Mouse (Mus musculus) liver, adult 2 months (tissue): ENCODE measurements around the gene Esyt2. TPM values are rescaled to one million over a fixed set of nuclear protein-coding genes. Genes with fewer than 3 reads are reported as not detected.

Experiments used
- DNase-seq: peaks from one replicate; pipeline ENCODE4 v3.0.0-alpha.2; 2011; ENCODE audit warnings: low read depth, low spot score; ENCODE audit errors: extremely low read depth
- H3K27ac ChIP-seq: fragments of 200-500 bp; replicated peaks from 2 replicates; pipeline ENCODE4 v1.5.1; 2012; ENCODE audit warnings: low read depth, mild to moderate bottlenecking, control low read depth, inconsistent platforms, low read length; ENCODE audit not compliant: insufficient read depth
- H3K27me3 ChIP-seq: fragments of 200-500 bp; 2 replicates; pipeline ENCODE4 v1.6.1; 2012; ENCODE audit warnings: mild to moderate bottlenecking, moderate library complexity, low read length, inconsistent platforms; ENCODE audit not compliant: control insufficient read depth, insufficient read depth
- H3K36me3 ChIP-seq: fragments of 200-500 bp; 2 replicates; pipeline ENCODE4 v1.6.1; 2012; ENCODE audit warnings: low read length, inconsistent platforms; ENCODE audit not compliant: control insufficient read depth, insufficient read depth
- H3K4me1 ChIP-seq: fragments of 200-500 bp; 2 replicates; pipeline ENCODE4 v1.6.1; 2011; ENCODE audit warnings: low read length; ENCODE audit not compliant: control insufficient read depth, insufficient read depth
- H3K4me3 ChIP-seq: fragments of 200-500 bp; 2 replicates; pipeline ENCODE4 v1.5.1; 2011; ENCODE audit warnings: low read depth, mild to moderate bottlenecking, control low read depth, low read length, moderate library complexity; ENCODE audit not compliant: insufficient read depth
- H3K79me2 ChIP-seq: fragments of 200-500 bp; 2 replicates; pipeline ENCODE4 v1.6.1; 2012; ENCODE audit warnings: inconsistent platforms, mild to moderate bottlenecking, low read length, moderate library complexity; ENCODE audit not compliant: control insufficient read depth, insufficient read depth
- H3K9ac ChIP-seq: fragments of 200-500 bp; 2 replicates; pipeline ENCODE4 v1.6.1; 2012; ENCODE audit warnings: low read depth, mild to moderate bottlenecking, control low read depth, inconsistent platforms, low read length
- CTCF ChIP-seq: fragments of 200-500 bp; IDR thresholded peaks from 2 replicates; pipeline ENCODE4 v1.5.1; 2011; ENCODE audit warnings: low read depth, low read length, control low read depth
- POLR2A ChIP-seq: fragments of 200-500 bp; IDR thresholded peaks from 2 replicates; pipeline ENCODE4 v1.6.1; 2011; ENCODE audit warnings: low read length, control low read depth; ENCODE audit not compliant: insufficient read depth; ENCODE audit errors: extremely low read depth
- WGBS: fragments of 180-500 bp; shearing (Covaris S2); methylation state at CpG from one replicate; pipeline ENCODE4 v1.1.7; 2018; 5-methylcytosine and 5-hydroxymethylcytosine counted together
- polyA plus RNA-seq: library from polyadenylated mRNA; depleted of rRNA; stranded (reverse); fragments of >200 nt; gene quantifications from 2 replicates; pipeline ENCODE4 v1.2.3, GENCODE M21; 2012; rRNA removed
- total RNA-seq: library from RNA; depleted of rRNA; stranded (reverse); fragments of >200 nt; gene quantifications from 2 replicates; pipeline ENCODE4 v1.2.3, GENCODE M21; 2014; rRNA removed

The Esyt2 gene
- total and polyA plus RNA-seq, 2 experiments, result 2.4 to 27.7 TPM

GRCm38 (mm10) chr12:116436125-116436524 lies 155.1 kb downstream of the Esyt2 start:
- 88% methylated on average over 3 of the region's 3 CpGs for WGBS
- H3K4me1 ChIP-seq, result no peaks in the 10 kb centered on the region
- peak; percentile 25 for DNase-seq
- no peak overlapping the region for H3K27ac ChIP-seq
- H3K36me3 ChIP-seq, result no peaks in the 10 kb centered on the region; the same call in 1 of the 2 replicates
- H3K4me3 ChIP-seq, result no peak overlapping the region
- TF ChIP-seq POLR2A, result no peak
- no peak for TF ChIP-seq CTCF
- no peaks in the 10 kb centered on the region for H3K79me2 ChIP-seq
- H3K27me3 ChIP-seq, result no peaks in the 10 kb centered on the region
- H3K9ac ChIP-seq, result no peak overlapping the region

- Histone ChIP-seq H3K79me2 (no peaks in the 10 kb centered on the region), H3K4me3 (no peak overlapping the region), H3K9ac (no peak overlapping the region), H3K36me3 (no peaks in the 10 kb centered on the region; the same call in 1 of the 2 replicates), H3K27ac (no peak overlapping the region), H3K27me3 (no peaks in the 10 kb centered on the region), H3K4me1 (no peaks in the 10 kb centered on the region)
- 88% methylated on average over 5 of the region's 5 CpGs for WGBS
- no peak for TF ChIP-seq CTCF
- TF ChIP-seq POLR2A, result no peak
- no peak for DNase-seq
These were observed 157.6 kb downstream of the Esyt2 start for GRCm38 (mm10) chr12:116438591-116438990.

Other genes with a start within 250 kb of the Esyt2 start
- 11.1 and 15.3 TPM in 2 replicates for gene Zfp386, start 233.5 kb upstream of the Esyt2 start, total RNA-seq
- gene Zfp386, start 233.5 kb upstream of the Esyt2 start, polyA plus RNA-seq, result 2.5 and 2.7 TPM in 2 replicates
- gene Vipr2, start 203.5 kb upstream of the Esyt2 start, total RNA-seq, result 0.07 and 0.18 TPM in 2 replicates
- gene Vipr2, start 203.5 kb upstream of the Esyt2 start, polyA plus RNA-seq, result not detected in 2 replicates
- gene Wdr60, start 18.2 kb upstream of the Esyt2 start, total RNA-seq, result 2.9 and 3.6 TPM in 2 replicates
- gene Wdr60, start 18.2 kb upstream of the Esyt2 start, polyA plus RNA-seq, result 1.0 and 1.8 TPM in 2 replicates
- gene Gm11027, start 5.8 kb upstream of the Esyt2 start, total RNA-seq, result not detected in 2 replicates
- not detected in 2 replicates for gene Gm11027, start 5.8 kb upstream of the Esyt2 start, polyA plus RNA-seq
- gene Ncapg2, start 124.2 kb downstream of the Esyt2 start, total RNA-seq, result 2.1 and 3.7 TPM in 2 replicates
- gene Ncapg2, start 124.2 kb downstream of the Esyt2 start, polyA plus RNA-seq, result 0.21 and 0.27 TPM in 2 replicates
- 0.13 TPM in 1 of 2 replicates, not detected in the other for gene Ptprn2, start 204.5 kb downstream of the Esyt2 start, total RNA-seq
- 0.06 TPM in 1 of 2 replicates, not detected in the other for gene Ptprn2, start 204.5 kb downstream of the Esyt2 start, polyA plus RNA-seq